Mouse (Mus musculus): Measurements from ENCODE around the gene Il10rb. TPM values are rescaled to one million over a fixed set of nuclear protein-coding genes. Genes with fewer than 3 reads are reported as not detected.

The Il10rb gene
- polyA plus RNA-seq, 1 experiment from 2014 or later = 52.3 TPM

- H3K4me1 ChIP-seq (ENCODE audit: control insufficient read depth, insufficient read depth, low read length) = no peaks in the 10 kb centered on the region
- no peak overlapping the region for H3K9ac ChIP-seq (ENCODE audit: low read length)
- no peak for ATAC-seq (ENCODE audit: insufficient read depth, low FRiP score)
- no peak overlapping the region for H3K27ac ChIP-seq (ENCODE audit: low read length)
- 73% methylated on average over 5 of the region's 5 CpGs for WGBS
- H3K9me3 ChIP-seq (replicated peaks; ENCODE audit: control insufficient read depth, low read length) = no peaks in the 10 kb centered on the region
- H3K36me3 ChIP-seq (ENCODE audit: control insufficient read depth, insufficient read depth, low read length) = peaks cover 30% of the 10 kb centered on the region; the same call in 1 of the 2 replicates
- H3K27me3 ChIP-seq (ENCODE audit: control insufficient read depth, insufficient read depth, low read length) = no peaks in the 10 kb centered on the region
- no peak overlapping the region for H3K4me2 ChIP-seq (ENCODE audit: low read depth, low read length)
- no peak overlapping the region for H3K4me3 ChIP-seq (replicated peaks; ENCODE audit: low read length)
These were observed 12.6 kb downstream of the Il10rb start for GRCm38 (mm10) chr16:91418531-91418930.

- no peak overlapping the region for H3K27ac ChIP-seq (ENCODE audit: low read length)
- no peak overlapping the region for H3K4me2 ChIP-seq (ENCODE audit: low read depth, low read length)
- H3K27me3 ChIP-seq (ENCODE audit: control insufficient read depth, insufficient read depth, low read length) = no peaks in the 10 kb centered on the region
- WGBS = 92% methylated on average over 6 of the region's 6 CpGs
- no peak overlapping the region for H3K9ac ChIP-seq (ENCODE audit: low read length)
- ATAC-seq (ENCODE audit: insufficient read depth, low FRiP score) = no peak
- peaks cover 18% of the 10 kb centered on the region for H3K36me3 ChIP-seq (ENCODE audit: control insufficient read depth, insufficient read depth, low read length)
- H3K4me1 ChIP-seq (ENCODE audit: control insufficient read depth, insufficient read depth, low read length) = no peaks in the 10 kb centered on the region
- H3K9me3 ChIP-seq (replicated peaks; ENCODE audit: control insufficient read depth, low read length) = no peaks in the 10 kb centered on the region
- no peak overlapping the region for H3K4me3 ChIP-seq (replicated peaks; ENCODE audit: low read length)
These were observed 19.9 kb downstream of the Il10rb start for GRCm38 (mm10) chr16:91425816-91426215.

GRCm38 (mm10) chr16:91426586-91426985 lies 20.6 kb downstream of the Il10rb start:
- H3K36me3 ChIP-seq (ENCODE audit: control insufficient read depth, insufficient read depth, low read length) = peaks cover 18% of the 10 kb centered on the region
- H3K27ac ChIP-seq (ENCODE audit: low read length) = no peak overlapping the region
- ATAC-seq (ENCODE audit: insufficient read depth, low FRiP score) = no peak
- no peak overlapping the region for H3K4me2 ChIP-seq (ENCODE audit: low read depth, low read length)
- H3K9me3 ChIP-seq (replicated peaks; ENCODE audit: control insufficient read depth, low read length) = no peaks in the 10 kb centered on the region
- H3K9ac ChIP-seq (ENCODE audit: low read length) = no peak overlapping the region
- H3K4me1 ChIP-seq (ENCODE audit: control insufficient read depth, insufficient read depth, low read length) = no peaks in the 10 kb centered on the region
- H3K4me3 ChIP-seq (replicated peaks; ENCODE audit: low read length) = no peak overlapping the region
- 79% methylated on average over 4 of the region's 4 CpGs for WGBS
- no peaks in the 10 kb centered on the region for H3K27me3 ChIP-seq (ENCODE audit: control insufficient read depth, insufficient read depth, low read length)

GRCm38 (mm10) chr16:91427461-91427860 lies 21.5 kb downstream of the Il10rb start:
- Histone ChIP-seq H3K4me1 (ENCODE audit: control insufficient read depth, insufficient read depth, low read length) (no peaks in the 10 kb centered on the region; the same call in 1 of the 2 replicates), H3K27ac (ENCODE audit: low read length) (no peak overlapping the region), H3K27me3 (ENCODE audit: control insufficient read depth, insufficient read depth, low read length) (no peaks in the 10 kb centered on the region), H3K4me3 (replicated peaks; ENCODE audit: low read length) (no peak overlapping the region), H3K9ac (ENCODE audit: low read length) (no peak overlapping the region), H3K4me2 (ENCODE audit: low read depth, low read length) (no peak overlapping the region), H3K36me3 (ENCODE audit: control insufficient read depth, insufficient read depth, low read length) (peaks cover 16% of the 10 kb centered on the region), H3K9me3 (replicated peaks; ENCODE audit: control insufficient read depth, low read length) (no peaks in the 10 kb centered on the region)
- no peak for ATAC-seq (ENCODE audit: insufficient read depth, low FRiP score)
- 68% methylated on average over 5 of the region's 5 CpGs for WGBS

- no peak for ATAC-seq (ENCODE audit: insufficient read depth, low FRiP score)
- H3K4me1 ChIP-seq (ENCODE audit: control insufficient read depth, insufficient read depth, low read length) = peaks cover 4% of the 10 kb centered on the region; the same call in 1 of the 2 replicates
- WGBS = 65% methylated on average over 8 of the region's 8 CpGs
These were observed 22.4 kb downstream of the Il10rb start for GRCm38 (mm10) chr16:91428259-91428865.

GRCm38 (mm10) chr16:91432720-91433328 lies 26.9 kb downstream of the Il10rb start:
- H3K9me3 ChIP-seq (replicated peaks; ENCODE audit: control insufficient read depth, low read length) = no peaks in the 10 kb centered on the region
- H3K4me3 ChIP-seq (replicated peaks; ENCODE audit: low read length) = no peak overlapping the region
- no peak overlapping the region for H3K4me2 ChIP-seq (ENCODE audit: low read depth, low read length)
- no peaks in the 10 kb centered on the region for H3K36me3 ChIP-seq (ENCODE audit: control insufficient read depth, insufficient read depth, low read length)
- 33% methylated on average over 5 of the region's 5 CpGs for WGBS
- H3K4me1 ChIP-seq (ENCODE audit: control insufficient read depth, insufficient read depth, low read length) = peaks cover 4% of the 10 kb centered on the region; the same call in 1 of the 2 replicates
- H3K27me3 ChIP-seq (ENCODE audit: control insufficient read depth, insufficient read depth, low read length) = no peaks in the 10 kb centered on the region
- no peak for ATAC-seq (ENCODE audit: insufficient read depth, low FRiP score)
- H3K27ac ChIP-seq (ENCODE audit: low read length) = no peak overlapping the region
- no peak overlapping the region for H3K9ac ChIP-seq (ENCODE audit: low read length)

More at GRCm38 (mm10) chr16:91428259-91428865, 22.4 kb downstream of the Il10rb start:
- Histone ChIP-seq H3K4me2 (ENCODE audit: low read depth, low read length) (no peak overlapping the region), H3K36me3 (ENCODE audit: control insufficient read depth, insufficient read depth, low read length) (peaks cover 16% of the 10 kb centered on the region), H3K27ac (ENCODE audit: low read length) (no peak overlapping the region), H3K9ac (ENCODE audit: low read length) (no peak overlapping the region), H3K4me3 (replicated peaks; ENCODE audit: low read length) (no peak overlapping the region), H3K27me3 (ENCODE audit: control insufficient read depth, insufficient read depth, low read length) (no peaks in the 10 kb centered on the region), H3K9me3 (replicated peaks; ENCODE audit: control insufficient read depth, low read length) (no peaks in the 10 kb centered on the region)

- 45% methylated on average over 8 of the region's 8 CpGs for WGBS
- H3K9me3 ChIP-seq (replicated peaks; ENCODE audit: control insufficient read depth, low read length) = no peaks in the 10 kb centered on the region
- H3K4me2 ChIP-seq (ENCODE audit: low read depth, low read length) = no peak overlapping the region
- no peak overlapping the region for H3K9ac ChIP-seq (ENCODE audit: low read length)
- ATAC-seq (ENCODE audit: insufficient read depth, low FRiP score) = peak; percentile 37; the same call in 1 of the 2 replicates
- H3K4me3 ChIP-seq (replicated peaks; ENCODE audit: low read length) = no peak overlapping the region
- peaks cover 4% of the 10 kb centered on the region; the same call in 1 of the 2 replicates for H3K4me1 ChIP-seq (ENCODE audit: control insufficient read depth, insufficient read depth, low read length)
- H3K36me3 ChIP-seq (ENCODE audit: control insufficient read depth, insufficient read depth, low read length) = no peaks in the 10 kb centered on the region
- no peaks in the 10 kb centered on the region for H3K27me3 ChIP-seq (ENCODE audit: control insufficient read depth, insufficient read depth, low read length)
- H3K27ac ChIP-seq (ENCODE audit: low read length) = no peak overlapping the region
These were observed 27.5 kb downstream of the Il10rb start for GRCm38 (mm10) chr16:91433329-91433933.

- H3K27me3 ChIP-seq (ENCODE audit: control insufficient read depth, insufficient read depth, low read length) = no peaks in the 10 kb centered on the region
- no peak overlapping the region for H3K4me3 ChIP-seq (replicated peaks; ENCODE audit: low read length)
- H3K9ac ChIP-seq (ENCODE audit: low read length) = no peak overlapping the region
- no peaks in the 10 kb centered on the region for H3K36me3 ChIP-seq (ENCODE audit: control insufficient read depth, insufficient read depth, low read length)
- ATAC-seq (ENCODE audit: insufficient read depth, low FRiP score) = no peak
- no peaks in the 10 kb centered on the region for H3K9me3 ChIP-seq (replicated peaks; ENCODE audit: control insufficient read depth, low read length)
- no peak overlapping the region for H3K27ac ChIP-seq (ENCODE audit: low read length)
- H3K4me2 ChIP-seq (ENCODE audit: low read depth, low read length) = no peak overlapping the region
- H3K4me1 ChIP-seq (ENCODE audit: control insufficient read depth, insufficient read depth, low read length) = peaks cover 4% of the 10 kb centered on the region; the same call in 1 of the 2 replicates
- 80% methylated on average over 3 of the region's 3 CpGs for WGBS
These were observed 28.2 kb downstream of the Il10rb start for GRCm38 (mm10) chr16:91434119-91434518.

GRCm38 (mm10) chr16:91438081-91438480 lies 32.1 kb downstream of the Il10rb start:
- H3K4me3 ChIP-seq (replicated peaks; ENCODE audit: low read length) = no peak overlapping the region
- no peaks in the 10 kb centered on the region for H3K27me3 ChIP-seq (ENCODE audit: control insufficient read depth, insufficient read depth, low read length)
- no peaks in the 10 kb centered on the region for H3K36me3 ChIP-seq (ENCODE audit: control insufficient read depth, insufficient read depth, low read length)
- no peak overlapping the region for H3K9ac ChIP-seq (ENCODE audit: low read length)
- H3K9me3 ChIP-seq (replicated peaks; ENCODE audit: control insufficient read depth, low read length) = no peaks in the 10 kb centered on the region
- 68% methylated on average over 3 of the region's 3 CpGs for WGBS
- H3K4me2 ChIP-seq (ENCODE audit: low read depth, low read length) = no peak overlapping the region
- ATAC-seq (ENCODE audit: insufficient read depth, low FRiP score) = no peak
- H3K4me1 ChIP-seq (ENCODE audit: control insufficient read depth, insufficient read depth, low read length) = peaks cover 11% of the 10 kb centered on the region; the same call in 1 of the 2 replicates
- no peak overlapping the region for H3K27ac ChIP-seq (ENCODE audit: low read length)

Measured in stomach, embryonic 16.5 days (tissue).